26 mouse cellular contexts compared by ENCODE assay signal in the genomic region with DNA sequence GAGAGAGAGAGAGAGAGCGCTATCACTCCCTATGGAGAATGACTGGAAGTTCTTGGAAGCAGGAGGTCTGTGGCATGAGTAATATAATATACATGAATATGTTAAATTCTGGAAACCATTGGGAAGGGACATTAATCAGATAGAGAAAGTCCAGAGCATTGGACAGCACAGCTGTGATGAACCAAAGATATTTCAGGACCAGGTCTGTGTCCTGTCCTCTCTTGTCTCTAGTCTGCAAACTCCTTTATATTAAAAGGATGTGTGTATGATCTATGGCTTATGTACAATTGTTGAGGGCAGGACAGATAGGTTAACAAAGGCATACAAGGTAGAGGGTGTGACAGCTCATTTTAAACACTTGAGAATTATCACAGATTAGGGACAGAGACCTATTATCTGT. TPM values are rescaled to one million over a fixed set of nuclear protein-coding genes. Genes with fewer than 3 reads are reported as not detected.
A peak's percentile ranks its signal among the peaks of the same experiment; 100 is the strongest.
DNase-seq lines count a peak whose midpoint lies in the region; ATAC-seq and TF ChIP-seq lines count a peak whose summit lies in the region.
"Had no signal": no experiment of that assay in that cellular context is flagged by ENCODE, and none has a peak within 500 bp of the region (broad histone marks: within the 10 kb centered on the region; RNA-seq: fewer than 3 reads in every experiment).

No protein-coding gene starts in this region.

- H3K4me1 ChIP-seq in embryonic fibroblast, embryonic 13.5 days (ENCODE audit: control insufficient read depth, insufficient read depth, low read length), result peaks cover 19% of the 10 kb centered on the region
- peaks cover 5% of the 10 kb centered on the region; the same call in 1 of the 2 replicates for H3K4me1 ChIP-seq in intestine, embryonic 16.5 days (ENCODE audit: control insufficient read depth, insufficient read depth, low read length)
- H3K4me1 ChIP-seq in hindbrain, embryonic 13.5 days (replicated peaks), result peaks cover 4% of the 10 kb centered on the region; the same call in 1 of the 2 replicates

- no peak overlapping the region for H3K9ac ChIP-seq in intestine, embryonic 16.5 days (ENCODE audit: low read depth, low read length)
- no peak overlapping the region for H3K9ac ChIP-seq in hindbrain, embryonic 13.5 days
- H3K9ac ChIP-seq: embryonic facial prominence, embryonic 12.5 days; forebrain, embryonic 12.5 days had no signal

- TF ChIP-seq POLR2A in embryonic fibroblast, embryonic 13.5 days (IDR thresholded peaks at IDR 0.05; ENCODE audit: low read depth, low read length), result no peak

- intact Hi-C loops in heart, postnatal 25 days (cut with DNase I), result no loop called here

- 55% methylated on average over 1 of the region's 1 CpGs for WGBS in intestine, embryonic 16.5 days
- 87% methylated on average over 1 of the region's 1 CpGs for WGBS in hindbrain, embryonic 13.5 days

- no peak for TF ChIP-seq CTCF in embryonic fibroblast, embryonic 13.5 days (IDR thresholded peaks at IDR 0.05; ENCODE audit: borderline replicate concordance, insufficient read depth, low read length)

- 0 out of 2 replicates have a peak, but pooled peaks have one; percentile 44 for ATAC-seq in intestine, embryonic 16.5 days
- ATAC-seq in hindbrain, embryonic 13.5 days (ENCODE audit: low FRiP score), result no peak
- ATAC-seq: activated CD4-positive, CD25-positive, alpha-beta regulatory T cell, adult 4 months; CD4-positive, CD25-positive, alpha-beta regulatory T cell, adult 4 months; forebrain, embryonic 14.5 days; forebrain, embryonic 16.5 days; Patski had no signal

- DNase-seq in 3T3-L1 (ENCODE audit: low read depth, low spot score), result peak; percentile 58
- DNase-seq in heart, postnatal 25 days (ENCODE audit: low spot score), result no peak
- DNase-seq: adrenal gland, adult 8-10 months; adrenal gland, postnatal 14 days; adrenal gland, postnatal 36 days; B cell, adult 2 months; cerebellum, adult 11-12 months; cerebellum, adult 2 months; cerebellum, adult 9-10 months; cerebellum, postnatal 10 days; cerebellum, postnatal 25 days had no signal

- H3K36me3 ChIP-seq in intestine, embryonic 16.5 days (ENCODE audit: control insufficient read depth, insufficient read depth, low read length), result no peaks in the 10 kb centered on the region
- H3K36me3 ChIP-seq in hindbrain, embryonic 13.5 days, result no peaks in the 10 kb centered on the region
- H3K36me3 ChIP-seq: embryonic facial prominence, embryonic 10.5 days; embryonic facial prominence, embryonic 12.5 days; forebrain, embryonic 10.5 days; forebrain, embryonic 12.5 days; G1E had no signal

- no peaks in the 10 kb centered on the region for H3K27me3 ChIP-seq in intestine, embryonic 16.5 days (replicated peaks; ENCODE audit: control insufficient read depth, insufficient read depth, low read length)
- H3K27me3 ChIP-seq in hindbrain, embryonic 13.5 days, result peaks cover 2% of the 10 kb centered on the region; the same call in 1 of the 2 replicates
- H3K27me3 ChIP-seq: CH12.LX; embryonic facial prominence, embryonic 12.5 days; Patski had no signal

- no peak overlapping the region for H3K4me2 ChIP-seq in intestine, embryonic 16.5 days (ENCODE audit: low read depth, low read length)
- no peak overlapping the region for H3K4me2 ChIP-seq in hindbrain, embryonic 13.5 days
- H3K4me2 ChIP-seq: embryonic facial prominence, embryonic 12.5 days; forebrain, embryonic 12.5 days had no signal

- H3K9me3 ChIP-seq in intestine, embryonic 16.5 days (ENCODE audit: control insufficient read depth, low read length), result no peaks in the 10 kb centered on the region
- H3K9me3 ChIP-seq in hindbrain, embryonic 13.5 days, result no peaks in the 10 kb centered on the region
- H3K9me3 ChIP-seq: embryonic facial prominence, embryonic 12.5 days; forebrain, embryonic 12.5 days; G1E had no signal

- peak overlapping the region; percentile 95 for H3K27ac ChIP-seq in embryonic fibroblast, embryonic 13.5 days (ENCODE audit: insufficient read depth, low read length)
- H3K27ac ChIP-seq in intestine, embryonic 16.5 days (ENCODE audit: low read length), result no peak overlapping the region
- no peak overlapping the region for H3K27ac ChIP-seq in hindbrain, embryonic 13.5 days
- H3K27ac ChIP-seq: embryonic facial prominence, embryonic 10.5 days; embryonic facial prominence, embryonic 12.5 days; forebrain, embryonic 10.5 days; forebrain, embryonic 12.5 days had no signal

- no peak overlapping the region for H3K4me3 ChIP-seq in embryonic fibroblast, embryonic 13.5 days (ENCODE audit: insufficient read depth, low read length)
- no peak overlapping the region for H3K4me3 ChIP-seq in intestine, embryonic 16.5 days (ENCODE audit: low read length)
- H3K4me3 ChIP-seq in hindbrain, embryonic 13.5 days, result no peak overlapping the region
- H3K4me3 ChIP-seq: embryonic facial prominence, embryonic 10.5 days; embryonic facial prominence, embryonic 12.5 days; erythroblast, embryonic 14.5 days; forebrain, embryonic 10.5 days; forebrain, embryonic 12.5 days had no signal

RNA-seq across cellular contexts. Expression of a gene that starts 28.6 kb away (rescaled TPM):
- 527 and 533 TPM in 2 replicates for polyA plus RNA-seq in embryonic fibroblast, embryonic 13.5 days (2011; ENCODE audit: insufficient read length, low read depth, missing spikeins)
- 6.9 and 8.9 TPM in 2 replicates for polyA plus RNA-seq in intestine, embryonic 16.5 days (2015; fragmentation: Nextera tagmentation; extraction: Ambion mirVana)
- 9.3 and 10.6 TPM in 2 replicates for polyA plus RNA-seq in hindbrain, embryonic 13.5 days (2015; fragmentation: Nextera tagmentation; extraction: Ambion mirVana)
- 1 to 10 TPM; 3.2 to 3.4 TPM for total RNA-seq in heart, postnatal 25 days (2021)
- total RNA-seq: CH12.LX had no signal
- polyA plus RNA-seq: activated CD4-positive, CD25-positive, alpha-beta regulatory T cell, adult 4 months; CD4-positive, CD25-positive, alpha-beta regulatory T cell, adult 4 months; erythroblast, embryonic 14.5 days; G1E had no signal

Comparison
In these comparisons a context has a peak if more than half of its experiments do, and no peak if none do; other contexts are left out.
1. RNA of a gene that starts 28.6 kb away (polyA plus RNA-seq): 527 to 533 TPM in embryonic fibroblast, embryonic 13.5 days; 9.3 to 10.6 TPM in hindbrain, embryonic 13.5 days and 6.9 to 8.9 TPM in intestine, embryonic 16.5 days; every median in the first group is over 10 times any median in the second.